Mouse (Mus musculus) gastrocnemius, postnatal 10 days (tissue): ENCODE results near the gene Dcaf6. TPM values are rescaled to one million over a fixed set of nuclear protein-coding genes. Genes with fewer than 3 reads are reported as not detected.

Experiments
- DNase-seq: peaks from one replicate; pipeline ENCODE4 v3.0.0; 2021; ENCODE audit warnings: mixed read lengths
- total RNA-seq, 2 experiments: library from RNA; stranded (reverse); gene quantifications; 2 replicates each; pipeline ENCODE4 v1.2.3; 2021

Dcaf6 gene
- total RNA-seq, 2 experiments from 2014 or later = 128 to 135 TPM

DNA sequence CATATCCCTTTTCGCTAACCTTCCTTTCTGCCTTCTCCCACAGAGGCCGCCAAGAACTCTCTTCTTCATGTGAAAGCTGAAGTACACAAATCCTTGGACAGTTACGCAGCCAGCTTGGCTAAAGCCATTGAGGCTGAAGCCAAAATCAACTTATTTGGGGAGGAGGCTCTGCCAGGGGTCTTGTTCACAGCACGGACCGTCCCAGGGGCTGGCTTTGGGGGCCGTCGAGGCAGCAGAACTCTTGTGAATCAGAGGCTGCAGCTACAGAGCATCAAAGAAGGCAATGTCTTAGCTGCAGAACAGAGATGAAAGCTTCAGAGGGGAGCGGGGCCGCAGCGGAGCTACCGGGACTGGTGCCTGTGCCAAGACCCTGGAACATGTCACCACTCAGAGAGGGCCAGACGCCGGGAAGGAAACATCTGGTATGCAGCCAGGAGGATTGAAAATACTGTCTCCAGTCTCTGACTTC lies 138.8 kb downstream of the Dcaf6 start:
- peak; percentile 26 for DNase-seq

DNA sequence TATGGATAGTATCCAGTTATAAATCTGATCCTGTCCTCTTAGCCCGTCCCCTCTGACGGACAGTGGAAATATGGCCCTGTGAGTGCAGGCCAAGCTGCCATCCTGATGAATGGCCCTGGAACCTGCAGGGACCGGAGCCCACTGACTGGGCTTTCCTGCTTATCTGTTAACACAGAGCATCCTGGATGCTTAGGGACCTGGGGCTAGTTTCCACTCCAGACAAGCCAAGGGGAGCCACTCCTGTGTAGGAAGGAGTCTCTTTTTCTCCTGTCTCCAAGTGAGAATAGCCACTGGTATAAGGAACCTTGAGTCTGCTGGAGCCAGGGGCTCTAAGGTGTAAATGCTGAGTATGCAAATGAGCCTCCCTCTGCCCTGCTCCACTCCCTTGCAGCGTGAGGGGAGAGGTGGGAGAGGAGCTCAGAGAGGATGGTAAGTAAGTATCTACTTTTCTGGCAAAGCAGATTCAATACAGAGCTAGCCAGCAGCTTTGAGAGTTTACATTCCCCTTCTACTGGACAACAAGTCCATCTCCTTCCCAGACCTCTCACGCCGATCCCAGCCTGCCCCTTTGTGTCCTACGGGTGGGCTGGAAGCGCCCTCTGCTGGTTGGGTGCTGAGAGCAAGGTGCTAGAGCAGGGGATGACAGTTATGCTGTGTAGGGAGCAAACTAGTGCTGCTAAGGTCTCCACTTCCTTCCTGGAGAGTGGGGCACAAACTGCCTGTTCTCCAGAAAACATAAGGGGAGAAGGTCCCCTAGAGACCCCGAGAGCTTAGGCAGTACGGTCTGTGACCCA lies 139.9 kb downstream of the Dcaf6 start:
- peak; percentile 87 for DNase-seq

DNA sequence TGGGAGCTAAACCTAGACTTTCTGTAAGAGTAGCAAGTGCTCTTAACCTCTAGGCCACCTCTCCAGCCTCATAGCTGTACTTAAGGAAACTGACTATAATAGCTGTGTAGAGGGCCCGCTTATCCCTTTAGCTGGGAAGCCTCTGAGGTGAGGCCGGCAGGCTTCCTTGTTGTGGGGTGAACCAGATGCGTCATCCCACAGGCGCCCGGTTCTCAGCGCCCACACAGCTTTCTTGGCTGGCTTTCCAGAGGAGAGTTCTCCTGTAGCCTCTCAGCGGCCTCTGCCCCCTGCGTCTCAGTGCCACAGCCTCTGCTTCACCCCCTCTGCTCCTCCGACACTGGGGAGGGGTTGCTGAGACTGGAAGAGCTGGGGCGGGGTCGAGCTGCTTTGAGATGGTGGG lies 143.9 kb downstream of the Dcaf6 start:
- DNase-seq = no peak

DNA sequence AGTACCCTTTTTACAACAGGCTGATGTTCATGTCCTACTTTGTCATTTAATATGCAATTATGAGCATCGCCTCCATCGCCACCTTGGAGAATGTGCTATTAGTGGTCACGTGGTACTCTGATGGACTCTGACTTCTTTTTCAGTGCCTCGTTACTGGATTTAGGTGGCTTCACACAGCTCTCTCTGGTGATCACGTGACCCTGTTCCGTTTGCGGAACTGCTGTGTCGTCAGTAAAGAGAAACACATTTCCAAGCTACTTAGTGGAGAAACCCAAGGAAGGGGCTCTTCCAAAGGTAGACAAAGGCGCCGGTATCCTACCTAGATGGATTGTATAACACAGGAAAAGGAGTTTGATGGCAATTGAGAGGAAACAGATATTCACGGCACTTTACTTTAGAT lies 152.1 kb downstream of the Dcaf6 start:
- DNase-seq = no peak

DNA sequence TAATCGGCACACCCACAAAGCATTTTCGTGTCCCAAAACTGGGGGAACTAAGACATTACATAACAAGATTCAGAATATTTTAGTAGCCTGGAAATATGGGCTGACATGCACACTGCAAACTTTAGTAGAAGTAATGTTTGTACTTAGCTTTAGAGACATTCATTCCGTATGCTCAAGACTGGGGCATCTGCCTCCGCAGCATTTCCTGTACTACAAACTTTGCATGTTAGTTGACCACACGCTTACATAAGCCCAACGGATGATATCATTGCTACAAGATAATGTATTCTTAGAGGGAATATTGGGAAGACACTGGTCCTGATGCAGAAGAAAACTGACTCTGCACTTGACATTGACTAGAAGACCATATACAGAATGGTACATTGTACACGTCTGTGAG lies 155.9 kb downstream of the Dcaf6 start:
- DNase-seq = no peak

DNA sequence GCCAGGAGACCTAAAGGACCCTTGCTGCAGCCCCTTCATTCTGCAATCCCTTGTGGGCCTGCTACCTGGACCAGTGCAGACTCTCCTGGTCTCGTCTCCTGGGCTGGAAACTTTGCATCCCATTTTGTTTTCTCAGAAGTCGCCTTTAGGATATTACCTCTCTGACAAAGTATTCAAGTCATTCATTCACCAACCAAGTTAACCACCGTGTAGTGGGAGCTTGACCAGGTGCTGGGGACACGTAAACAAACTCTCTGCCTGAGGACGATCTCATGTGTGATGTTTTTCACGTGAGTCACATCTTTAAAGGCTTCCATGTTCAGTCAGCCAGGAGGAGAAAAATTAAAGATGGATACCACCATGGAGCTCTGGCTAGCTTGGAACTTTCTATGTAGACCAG lies 157.1 kb downstream of the Dcaf6 start:
- no peak for DNase-seq

GRCm38 (mm10) chr1:165302455-165303208 lies 157.6 kb downstream of the Dcaf6 start:
- DNase-seq = no peak

- DNase-seq = no peak
These were observed 158.7 kb downstream of the Dcaf6 start for GRCm38 (mm10) chr1:165301567-165301966.

- no peak for DNase-seq
These were observed 159.2 kb downstream of the Dcaf6 start for GRCm38 (mm10) chr1:165301108-165301507.

DNA sequence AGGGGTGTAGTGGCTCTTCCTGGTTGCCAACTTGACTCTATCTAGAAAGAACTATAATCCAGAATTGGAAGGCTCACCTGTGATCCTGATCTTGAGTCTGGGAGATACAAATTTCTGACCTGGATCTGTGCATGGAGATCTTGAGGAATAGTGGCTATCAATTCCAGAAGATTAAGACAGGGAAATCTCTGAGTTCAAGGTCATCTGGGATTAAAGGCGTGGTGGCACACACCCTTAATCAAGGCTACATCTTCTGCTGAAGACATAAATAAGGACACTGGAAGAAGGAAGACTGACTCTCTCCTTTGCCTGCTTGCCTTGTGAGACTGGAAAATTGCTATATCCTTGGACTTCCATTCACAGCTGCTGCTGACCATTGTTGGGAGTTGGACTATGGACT lies 164.8 kb downstream of the Dcaf6 start, which contains the start of gene Gpr161:
Gpr161 (plus strand) TSS at position 301 of the 400 bp plus-strand sequence.
- DNase-seq = no peak

DNA sequence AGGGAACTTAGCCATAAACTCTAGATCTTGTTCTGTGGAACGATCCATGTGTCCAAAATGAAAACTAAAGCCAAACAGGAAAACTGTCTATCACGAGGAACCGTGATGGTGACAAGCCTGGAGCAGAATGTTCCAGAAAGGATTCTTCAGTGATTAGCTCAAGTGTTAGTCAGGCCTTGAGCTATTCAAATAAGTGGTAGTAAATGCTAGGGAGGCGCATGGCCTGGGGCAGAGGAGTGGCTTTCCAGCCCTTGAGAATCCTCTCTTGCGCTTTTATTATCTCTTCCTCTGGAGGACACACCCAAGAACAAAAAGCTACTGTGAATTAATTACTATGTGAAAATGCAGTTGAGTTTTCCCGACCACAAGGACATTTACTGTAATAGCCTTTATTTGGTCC lies 168.7 kb downstream of the Dcaf6 start:
- DNase-seq = no peak

- no peak for DNase-seq
These were observed 170.4 kb downstream of the Dcaf6 start for GRCm38 (mm10) chr1:165289831-165290230.

GRCm38 (mm10) chr1:165288165-165288564 lies 172.1 kb downstream of the Dcaf6 start:
- DNase-seq = no peak

- DNase-seq = no peak
These were observed 176.2 kb downstream of the Dcaf6 start for GRCm38 (mm10) chr1:165284096-165284495.

GRCm38 (mm10) chr1:165282967-165283345 lies 177.3 kb downstream of the Dcaf6 start:
- no peak for DNase-seq

- peak; percentile 24 for DNase-seq
These were observed 177.9 kb downstream of the Dcaf6 start for GRCm38 (mm10) chr1:165282222-165282966.

GRCm38 (mm10) chr1:165281351-165282221 lies 178.7 kb downstream of the Dcaf6 start:
- peak; percentile 74 for DNase-seq

DNA sequence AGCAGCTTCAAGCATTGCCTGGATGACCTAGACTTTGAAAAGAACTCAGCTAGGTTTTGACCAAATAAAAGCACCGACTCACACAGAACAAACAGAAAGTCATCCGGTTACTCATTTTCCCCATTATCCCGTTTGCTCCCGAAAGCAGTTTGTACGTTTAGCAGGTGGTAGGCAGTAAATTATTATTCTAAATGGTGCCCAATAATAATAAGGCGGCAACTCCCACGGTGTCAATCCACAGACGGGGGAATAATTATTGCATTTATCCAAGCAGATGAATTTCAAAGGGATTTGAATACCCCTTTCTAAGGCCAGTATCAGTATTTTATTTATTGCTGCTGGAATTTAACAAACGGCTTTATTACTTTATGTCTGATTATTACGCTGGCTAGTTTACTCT lies 179.5 kb downstream of the Dcaf6 start:
- DNase-seq = no peak
